Mouse (Mus musculus): ENCODE results near the gene Zfp93. TPM values are rescaled to one million over a fixed set of nuclear protein-coding genes. Genes with fewer than 3 reads are reported as not detected.

Gene Zfp93
- polyA plus RNA-seq, 1 experiment from 2014 or later: 7.2 TPM

DNA sequence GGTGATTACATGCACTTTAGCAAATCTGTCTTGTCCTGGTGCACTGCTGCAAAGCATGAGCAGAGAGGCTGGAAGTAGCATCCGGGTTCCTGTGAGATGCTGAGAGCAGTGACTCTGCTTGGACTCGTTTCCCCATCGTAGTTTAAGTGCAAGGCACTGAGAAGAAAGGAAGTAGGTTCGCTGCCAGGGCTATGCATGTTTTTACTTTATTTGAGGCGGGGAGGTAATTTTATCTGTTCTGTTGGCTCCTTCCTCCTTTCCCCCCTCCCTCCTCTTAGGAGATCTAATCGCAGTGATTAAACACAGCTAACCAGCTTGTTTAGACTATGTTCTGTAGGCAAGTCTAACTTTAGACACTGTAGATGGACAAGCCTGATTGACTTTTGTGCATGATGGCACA is 48.7 kb downstream of the Zfp93 start:
- H3K9me3 ChIP-seq (ENCODE audit: control insufficient read depth, low read length): no peaks in the 10 kb centered on the region
- ATAC-seq (ENCODE audit: low FRiP score) (no peak), DNase-seq (ENCODE audit: low spot score) (no peak)
- H3K36me3 ChIP-seq (ENCODE audit: control insufficient read depth, insufficient read depth, low read length): no peaks in the 10 kb centered on the region
- H3K9ac ChIP-seq (ENCODE audit: low read depth, low read length): no peak overlapping the region
- H3K27me3 ChIP-seq (ENCODE audit: control insufficient read depth, insufficient read depth, low read length): no peaks in the 10 kb centered on the region
- WGBS: 77% methylated on average over 6 of the region's 6 CpGs
- no peak overlapping the region for H3K4me2 ChIP-seq (replicated peaks; ENCODE audit: low read depth, low read length)
- H3K4me3 ChIP-seq (ENCODE audit: low read depth, low read length): no peak overlapping the region
- no peaks in the 10 kb centered on the region for H3K4me1 ChIP-seq (replicated peaks; ENCODE audit: control insufficient read depth, insufficient read depth, low read length)
- H3K27ac ChIP-seq (ENCODE audit: low read depth, low read length): no peak overlapping the region

DNA sequence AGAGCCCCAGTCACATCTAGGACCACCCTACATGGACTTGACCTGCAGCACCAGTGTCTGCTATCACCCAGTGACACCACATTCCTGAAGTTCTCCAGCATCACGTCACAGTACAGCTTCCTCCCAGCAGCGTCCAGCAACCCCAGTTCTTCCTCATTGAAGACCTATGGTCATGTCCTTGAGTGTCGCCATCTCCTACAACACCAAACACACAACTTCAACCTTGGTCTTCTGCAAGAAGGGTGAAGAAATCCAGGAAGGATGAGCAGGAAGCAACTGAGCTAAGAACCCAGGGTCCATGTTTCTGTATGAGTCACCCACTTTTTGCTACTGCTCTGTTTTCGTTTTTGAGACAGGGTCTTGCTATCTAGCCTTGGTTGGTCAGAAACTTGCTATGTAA is 52.4 kb downstream of the Zfp93 start:
- Histone ChIP-seq H3K4me1 (replicated peaks; ENCODE audit: control insufficient read depth, insufficient read depth, low read length) (no peaks in the 10 kb centered on the region), H3K4me2 (replicated peaks; ENCODE audit: low read depth, low read length) (no peak overlapping the region), H3K36me3 (ENCODE audit: control insufficient read depth, insufficient read depth, low read length) (no peaks in the 10 kb centered on the region), H3K9ac (ENCODE audit: low read depth, low read length) (no peak overlapping the region), H3K9me3 (ENCODE audit: control insufficient read depth, low read length) (no peaks in the 10 kb centered on the region), H3K27ac (ENCODE audit: low read depth, low read length) (no peak overlapping the region), H3K4me3 (ENCODE audit: low read depth, low read length) (no peak overlapping the region), H3K27me3 (ENCODE audit: control insufficient read depth, insufficient read depth, low read length) (no peaks in the 10 kb centered on the region)
- ATAC-seq (ENCODE audit: low FRiP score) (no peak), DNase-seq (ENCODE audit: low spot score) (no peak)
- WGBS: 84% methylated on average over 4 of the region's 4 CpGs

DNA sequence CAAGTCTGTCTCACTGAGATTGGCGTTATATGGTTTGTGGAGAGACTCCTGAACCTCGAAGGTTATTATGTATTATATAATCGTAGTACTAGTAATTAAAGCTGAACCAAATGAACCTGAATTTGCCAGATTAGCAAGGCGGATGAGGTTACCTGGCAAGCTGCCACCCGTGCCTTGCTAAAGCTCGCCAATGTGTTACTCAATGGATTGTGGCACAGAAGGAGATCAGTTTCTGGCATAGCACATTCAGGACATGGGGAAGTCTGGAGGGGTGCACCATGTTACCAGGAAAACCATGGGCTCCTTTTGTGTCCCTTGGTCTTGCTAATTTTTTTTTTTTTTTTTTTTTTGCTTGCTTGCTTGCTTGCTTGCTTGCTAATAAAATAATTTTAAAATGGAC is 55.0 kb downstream of the Zfp93 start:
- WGBS: 90% methylated on average over 6 of the region's 6 CpGs
- no peaks in the 10 kb centered on the region for H3K36me3 ChIP-seq (ENCODE audit: control insufficient read depth, insufficient read depth, low read length)
- no peaks in the 10 kb centered on the region for H3K9me3 ChIP-seq (ENCODE audit: control insufficient read depth, low read length)
- no peak overlapping the region for H3K4me3 ChIP-seq (ENCODE audit: low read depth, low read length)
- no peak overlapping the region for H3K4me2 ChIP-seq (replicated peaks; ENCODE audit: low read depth, low read length)
- no peak overlapping the region for H3K27ac ChIP-seq (ENCODE audit: low read depth, low read length)
- H3K9ac ChIP-seq (ENCODE audit: low read depth, low read length): no peak overlapping the region
- H3K27me3 ChIP-seq (ENCODE audit: control insufficient read depth, insufficient read depth, low read length): no peaks in the 10 kb centered on the region
- ATAC-seq (ENCODE audit: low FRiP score) (no peak), DNase-seq (ENCODE audit: low spot score) (no peak)
- no peaks in the 10 kb centered on the region for H3K4me1 ChIP-seq (replicated peaks; ENCODE audit: control insufficient read depth, insufficient read depth, low read length)

DNA sequence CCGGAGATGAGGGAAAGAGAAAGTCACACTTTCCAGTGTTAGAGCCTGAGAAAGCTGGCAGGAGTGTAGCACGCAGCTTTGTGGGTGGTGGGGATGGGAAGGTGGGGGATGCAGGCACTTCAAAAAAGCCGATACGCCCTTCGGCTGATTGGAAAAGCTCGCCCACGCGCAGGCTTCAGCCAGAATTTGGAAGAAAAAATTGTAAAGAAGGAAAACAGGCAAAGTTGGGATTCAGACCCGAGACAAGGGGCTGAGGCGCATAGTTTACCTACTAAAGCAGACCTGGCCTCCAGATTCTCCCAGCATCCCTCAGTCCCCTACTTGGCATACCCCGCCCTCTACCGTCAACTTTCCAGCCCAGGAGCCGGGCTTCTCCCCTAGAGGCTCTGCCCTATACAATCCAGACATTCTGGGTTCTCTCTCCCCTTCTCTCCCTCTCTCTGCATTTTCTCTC is 55.5 kb downstream of the Zfp93 start:
- H3K4me1 ChIP-seq (replicated peaks; ENCODE audit: control insufficient read depth, insufficient read depth, low read length): no peaks in the 10 kb centered on the region
- no peaks in the 10 kb centered on the region for H3K27me3 ChIP-seq (ENCODE audit: control insufficient read depth, insufficient read depth, low read length)
- ATAC-seq (ENCODE audit: low FRiP score): peak; percentile 77
- no peak overlapping the region for H3K27ac ChIP-seq (ENCODE audit: low read depth, low read length)
- H3K4me3 ChIP-seq (ENCODE audit: low read depth, low read length): peak overlapping the region; percentile 14
- H3K4me2 ChIP-seq (replicated peaks; ENCODE audit: low read depth, low read length): peak overlapping the region; percentile 39
- H3K9me3 ChIP-seq (ENCODE audit: control insufficient read depth, low read length): no peaks in the 10 kb centered on the region
- peak overlapping the region; percentile 27; the same call in 1 of the 2 replicates for H3K9ac ChIP-seq (ENCODE audit: low read depth, low read length)
- no peaks in the 10 kb centered on the region for H3K36me3 ChIP-seq (ENCODE audit: control insufficient read depth, insufficient read depth, low read length)
- 7% methylated on average over 13 of the region's 13 CpGs for WGBS
- peak; percentile 64 for DNase-seq (ENCODE audit: low spot score)

DNA sequence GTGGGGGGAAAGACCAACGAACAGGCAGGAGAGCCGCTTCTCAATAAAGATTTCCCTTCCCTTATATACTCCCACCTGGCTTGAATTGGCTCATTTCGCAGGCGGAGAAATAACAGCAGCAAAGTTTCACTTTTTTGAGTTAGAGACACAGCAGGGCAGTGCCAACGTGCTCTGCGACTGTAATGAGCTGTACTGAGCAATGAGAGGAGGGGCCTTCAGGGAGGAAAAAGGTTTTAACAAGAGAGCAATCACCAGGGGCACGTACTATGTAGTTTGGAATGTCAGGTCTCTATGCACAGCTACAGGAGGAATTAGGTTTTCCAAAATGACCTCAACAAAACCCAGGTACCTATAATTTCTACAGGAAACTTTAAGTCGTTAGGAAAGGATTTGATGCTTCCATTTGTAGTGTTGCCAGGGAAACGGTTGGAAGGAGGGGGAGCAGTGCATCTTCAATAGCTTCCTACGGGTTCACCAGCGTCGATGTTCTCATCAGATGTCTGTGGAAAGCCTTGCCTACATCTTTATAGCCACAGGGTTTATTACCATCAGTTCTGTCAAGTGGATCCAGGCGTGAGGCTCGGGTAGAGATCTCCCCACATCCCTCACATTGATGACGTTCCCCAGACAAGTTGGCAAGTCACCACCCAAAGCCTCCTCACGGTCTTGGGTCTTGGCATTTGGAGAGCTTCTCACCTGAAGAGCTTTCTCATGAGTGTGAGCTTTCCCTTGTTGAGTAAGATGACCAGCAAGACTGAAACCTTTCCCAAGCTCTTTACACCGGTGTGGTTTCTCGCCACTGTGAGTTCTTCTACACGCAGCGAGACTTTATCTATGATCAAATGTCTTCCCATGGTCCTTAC is 56.3 kb downstream of the Zfp93 start:
- Histone ChIP-seq H3K36me3 (ENCODE audit: control insufficient read depth, insufficient read depth, low read length) (no peaks in the 10 kb centered on the region), H3K9ac (ENCODE audit: low read depth, low read length) (peak overlapping the region; percentile 27; the same call in 1 of the 2 replicates), H3K4me3 (ENCODE audit: low read depth, low read length) (peak overlapping the region; percentile 14), H3K4me1 (replicated peaks; ENCODE audit: control insufficient read depth, insufficient read depth, low read length) (no peaks in the 10 kb centered on the region), H3K9me3 (ENCODE audit: control insufficient read depth, low read length) (no peaks in the 10 kb centered on the region), H3K27ac (ENCODE audit: low read depth, low read length) (no peak overlapping the region), H3K27me3 (ENCODE audit: control insufficient read depth, insufficient read depth, low read length) (no peaks in the 10 kb centered on the region), H3K4me2 (replicated peaks; ENCODE audit: low read depth, low read length) (peak overlapping the region; percentile 39)
- peak; percentile 33 for DNase-seq (ENCODE audit: low spot score)
- ATAC-seq (ENCODE audit: low FRiP score): peak; percentile 72
- 44% methylated on average over 20 of the region's 20 CpGs for WGBS

Other genes with a start within 250 kb of the Zfp93 start
- not detected in 2 replicates for gene Vmn1r183, start 217.2 kb upstream of the Zfp93 start, polyA plus RNA-seq (2014; fragmentation: Nextera tagmentation; extraction: Ambion mirVana)
- gene Zfp180, start 188.5 kb upstream of the Zfp93 start, polyA plus RNA-seq (2014; fragmentation: Nextera tagmentation; extraction: Ambion mirVana): 29.5 and 34.0 TPM in 2 replicates
- gene Zfp112, start 158.1 kb upstream of the Zfp93 start, polyA plus RNA-seq (2014; fragmentation: Nextera tagmentation; extraction: Ambion mirVana): 4.6 and 4.8 TPM in 2 replicates
- 15.1 and 18.1 TPM in 2 replicates for gene Zfp235, start 136.3 kb upstream of the Zfp93 start, polyA plus RNA-seq (2014; fragmentation: Nextera tagmentation; extraction: Ambion mirVana)
- gene Zfp114, start 95.4 kb upstream of the Zfp93 start, polyA plus RNA-seq (2014; fragmentation: Nextera tagmentation; extraction: Ambion mirVana): 4.5 and 7.8 TPM in 2 replicates
- gene Zfp111, start 59.0 kb upstream of the Zfp93 start, polyA plus RNA-seq (2014; fragmentation: Nextera tagmentation; extraction: Ambion mirVana): 9.5 and 11.0 TPM in 2 replicates
- 4.9 and 6.1 TPM in 2 replicates for gene Zfp109, start 32.9 kb upstream of the Zfp93 start, polyA plus RNA-seq (2014; fragmentation: Nextera tagmentation; extraction: Ambion mirVana)
- gene Zfp108, start 15.6 kb upstream of the Zfp93 start, polyA plus RNA-seq (2014; fragmentation: Nextera tagmentation; extraction: Ambion mirVana): 2.2 and 3.0 TPM in 2 replicates
- gene Zfp61, start 30.8 kb downstream of the Zfp93 start, polyA plus RNA-seq (2014; fragmentation: Nextera tagmentation; extraction: Ambion mirVana): 32.1 and 40.0 TPM in 2 replicates
- gene Zfp94, start 46.2 kb downstream of the Zfp93 start, polyA plus RNA-seq (2014; fragmentation: Nextera tagmentation; extraction: Ambion mirVana): 12.8 and 15.4 TPM in 2 replicates
- not detected in 2 replicates for gene Tescl, start 63.5 kb downstream of the Zfp93 start, polyA plus RNA-seq (2014; fragmentation: Nextera tagmentation; extraction: Ambion mirVana)
- gene Lypd5, start 78.8 kb downstream of the Zfp93 start, polyA plus RNA-seq (2014; fragmentation: Nextera tagmentation; extraction: Ambion mirVana): not detected in 2 replicates
- 2.4 and 3.5 TPM in 2 replicates for gene Kcnn4, start 99.8 kb downstream of the Zfp93 start, polyA plus RNA-seq (2014; fragmentation: Nextera tagmentation; extraction: Ambion mirVana)
- 18.4 and 21.3 TPM in 2 replicates for gene Smg9, start 129.2 kb downstream of the Zfp93 start, polyA plus RNA-seq (2014; fragmentation: Nextera tagmentation; extraction: Ambion mirVana)
- not detected in 2 replicates for gene Irgc1, start 181.9 kb downstream of the Zfp93 start, polyA plus RNA-seq (2014; fragmentation: Nextera tagmentation; extraction: Ambion mirVana)
- gene Plaur, start 192.1 kb downstream of the Zfp93 start, polyA plus RNA-seq (2014; fragmentation: Nextera tagmentation; extraction: Ambion mirVana): 1.7 and 2.1 TPM in 2 replicates
- 8.8 and 12.6 TPM in 2 replicates for gene Cadm4, start 211.6 kb downstream of the Zfp93 start, polyA plus RNA-seq (2014; fragmentation: Nextera tagmentation; extraction: Ambion mirVana)
- gene Zfp428, start 236.6 kb downstream of the Zfp93 start, polyA plus RNA-seq (2014; fragmentation: Nextera tagmentation; extraction: Ambion mirVana): 82.4 and 87.7 TPM in 2 replicates
- gene AC161166.1, start 242.0 kb downstream of the Zfp93 start, polyA plus RNA-seq (2014; fragmentation: Nextera tagmentation; extraction: Ambion mirVana): 0.59 and 0.90 TPM in 2 replicates

Data from hindbrain, embryonic 11.5 days (tissue).